Mouse (Mus musculus) CH12.LX (cell line): ENCODE measurements around the gene Plau.

Experiments
- CTCF ChIP-seq, 2 experiments: IDR thresholded peaks in 1 of 2; conservative IDR thresholded peaks in 1 of 2; 2 replicates each; pipeline ENCODE4 v1.5.1; 2011 to 2012; ENCODE audit warnings: low read depth in 2 of 2, low read length in 2 of 2, improper control_type of control experiment in 1 of 2, inconsistent platforms in 1 of 2, mild to moderate bottlenecking in 1 of 2, moderate library complexity in 1 of 2
- E2F4 ChIP-seq: IDR thresholded peaks from 2 replicates; pipeline ENCODE4 v1.6.1; 2011; ENCODE audit warnings: low read depth, low read length, improper control_type of control experiment; ENCODE audit not compliant: insufficient replicate concordance
- MAFK ChIP-seq: IDR thresholded peaks from 2 replicates; pipeline ENCODE4 v1.6.1; 2011; ENCODE audit warnings: low read length, improper control_type of control experiment; ENCODE audit not compliant: insufficient replicate concordance
- POLR2A ChIP-seq: IDR thresholded peaks from 2 replicates; pipeline ENCODE4 v1.6.1; 2011; ENCODE audit warnings: low read depth, mild to moderate bottlenecking, improper control_type of control experiment, low read length
- TCF12 ChIP-seq: IDR thresholded peaks from 2 replicates; pipeline ENCODE4 v1.6.1; 2014; ENCODE audit warnings: low read depth, mild to moderate bottlenecking, inconsistent platforms, low read length, improper control_type of control experiment
- ZKSCAN1 ChIP-seq: IDR thresholded peaks from 2 replicates; pipeline ENCODE4 v1.6.1; 2012; ENCODE audit warnings: low read depth, inconsistent platforms, low read length, improper control_type of control experiment, borderline replicate concordance
- ZMIZ1 ChIP-seq: IDR thresholded peaks from 2 replicates; pipeline ENCODE4 v1.6.1; 2012; ENCODE audit warnings: low read depth, mild to moderate bottlenecking, inconsistent platforms, low read length, improper control_type of control experiment
- ZNF384 ChIP-seq: IDR thresholded peaks from 2 replicates; pipeline ENCODE4 v1.6.1; 2012; ENCODE audit warnings: low read depth, low read length, improper control_type of control experiment, inconsistent platforms

DNA sequence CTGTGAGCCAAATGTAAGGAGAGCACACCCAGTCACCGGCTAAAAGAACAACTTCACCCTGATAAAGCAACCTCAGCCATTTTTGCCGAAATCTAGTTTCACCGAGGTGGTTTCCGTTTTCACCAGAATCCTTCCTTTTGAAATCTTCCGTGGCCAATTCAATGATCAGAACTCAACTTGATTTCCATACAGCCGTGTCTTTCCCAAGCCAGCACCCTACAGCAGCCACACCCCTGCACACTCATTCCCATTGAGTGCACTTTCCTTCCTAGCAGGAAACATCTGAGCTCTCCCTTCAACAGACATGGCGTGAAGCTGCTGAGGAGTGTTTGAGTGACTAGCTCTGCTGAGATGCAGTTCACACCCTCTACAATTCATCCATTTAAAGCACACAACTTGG lies 9.8 kb downstream of the Plau start:
- no peak for TF ChIP-seq POLR2A
- no peak for TF ChIP-seq ZMIZ1
- TF ChIP-seq TCF12, result no peak
- 0 out of 2 replicates have a peak, but pooled peaks have one; percentile 14 for TF ChIP-seq MAFK
- TF ChIP-seq ZNF384, result no peak
- TF ChIP-seq ZKSCAN1, result no peak
- TF ChIP-seq CTCF (conservative IDR thresholded peaks at IDR 0.05 in 1 of 2, IDR thresholded peaks at IDR 0.05 in 1 of 2; ENCODE audit: low read depth in 2 of 2, low read length in 2 of 2), result no peak
- TF ChIP-seq E2F4, result no peak
